Mouse (Mus musculus) olfactory bulb, adult 2 months (tissue): ENCODE results near the gene Rassf3. TPM values are rescaled to one million over a fixed set of nuclear protein-coding genes. Genes with fewer than 3 reads are reported as not detected.

Experiments
- H3K27ac ChIP-seq: fragments of 200-500 bp; 2 replicates; pipeline ENCODE4 v1.5.1; 2012; ENCODE audit warnings: low read depth, low read length; ENCODE audit not compliant: insufficient read depth
- H3K4me1 ChIP-seq: fragments of 200-500 bp; 2 replicates; pipeline ENCODE4 v1.6.1; 2012; ENCODE audit warnings: low read length; ENCODE audit not compliant: control insufficient read depth, insufficient read depth
- H3K4me3 ChIP-seq: fragments of 200-500 bp; 2 replicates; pipeline ENCODE4 v1.5.1; 2012; ENCODE audit warnings: mild to moderate bottlenecking, low read depth, low read length, moderate library complexity; ENCODE audit not compliant: insufficient read depth
- CTCF ChIP-seq: fragments of 200-500 bp; IDR thresholded peaks from 2 replicates; pipeline ENCODE4 v1.5.1; 2012; ENCODE audit warnings: low read depth, mild to moderate bottlenecking, low read length, moderate library complexity; ENCODE audit not compliant: insufficient read depth
- POLR2A ChIP-seq: fragments of 200-500 bp; IDR thresholded peaks from 2 replicates; pipeline ENCODE4 v1.6.1; 2012; ENCODE audit warnings: mild to moderate bottlenecking, low read depth, low read length, moderate library complexity; ENCODE audit not compliant: insufficient read depth
- WGBS: fragments of 180-500 bp; shearing (Covaris S2); methylation state at CpG from one replicate; pipeline ENCODE4 v1.1.7; 2018; 5-methylcytosine and 5-hydroxymethylcytosine counted together
- polyA plus RNA-seq: library from polyadenylated mRNA; stranded (reverse); fragments of >200 nt; gene quantifications from 2 replicates; pipeline ENCODE4 v1.2.4, GENCODE M21; 2012; ENCODE audit warnings: low replicate concordance; ENCODE audit not compliant: missing spikeins, insufficient read depth, insufficient read length

Gene Rassf3
- polyA plus RNA-seq, 1 experiment: not detected

DNA sequence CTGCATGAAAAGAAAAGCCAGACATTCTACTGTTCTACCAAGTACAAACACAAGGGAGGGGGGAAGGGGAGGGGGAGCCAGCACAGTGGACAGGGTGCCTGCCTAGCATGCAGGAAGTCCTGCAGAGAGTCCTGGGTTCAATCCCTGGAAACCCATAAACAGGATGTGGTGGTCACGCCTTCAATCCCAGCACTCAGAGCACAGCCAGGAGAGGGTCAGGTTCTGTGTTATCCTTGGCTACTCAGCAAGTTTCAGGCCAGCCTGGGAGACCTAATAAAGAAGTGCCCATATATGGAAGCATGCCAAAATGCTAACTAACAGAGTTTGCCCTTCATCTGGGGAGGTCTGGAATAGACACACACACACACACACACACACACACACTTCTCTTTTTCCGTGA is 47.1 kb downstream of the Rassf3 start:
- TF ChIP-seq CTCF: no peak
- TF ChIP-seq POLR2A: no peak
- peaks cover 21% of the 10 kb centered on the region for H3K4me1 ChIP-seq
- no peak overlapping the region for H3K27ac ChIP-seq
- WGBS: 42% methylated on average over 2 of the region's 2 CpGs
- no peak overlapping the region for H3K4me3 ChIP-seq

DNA sequence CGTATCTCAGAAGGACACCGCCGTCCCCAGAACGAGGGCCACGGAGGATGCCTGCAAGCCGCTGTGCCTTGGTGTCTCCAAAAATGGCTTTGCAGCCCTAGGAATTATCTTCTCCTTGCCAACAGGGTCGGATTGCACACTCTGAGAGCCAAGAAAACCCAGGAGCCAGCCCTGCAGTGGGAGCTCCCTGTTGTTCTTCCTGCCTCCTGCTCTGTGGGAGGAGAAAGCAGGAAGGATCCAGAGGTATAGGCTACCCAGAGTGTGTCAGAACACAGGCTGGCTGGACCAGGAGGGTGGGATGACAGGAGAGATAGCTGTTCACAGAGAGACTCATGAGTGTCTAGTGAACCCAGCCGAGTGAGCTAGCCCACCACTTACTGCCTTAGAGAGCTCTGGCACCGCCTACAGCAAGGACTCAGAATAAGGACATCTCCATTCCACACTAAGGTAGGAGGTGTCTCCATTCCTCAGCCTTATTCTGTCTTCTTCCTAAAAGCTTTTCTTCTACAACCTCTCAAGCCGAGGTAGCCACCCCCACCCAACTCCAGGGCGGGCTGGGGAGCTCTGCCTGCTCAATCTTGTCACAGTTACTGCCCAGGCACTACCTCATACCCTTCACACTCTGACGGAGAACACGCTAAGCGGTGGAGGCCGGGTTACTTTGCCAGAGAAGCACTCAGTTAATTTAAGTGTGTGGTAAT is 48.0 kb downstream of the Rassf3 start:
- TF ChIP-seq POLR2A (no peak), CTCF (no peak)
- Histone ChIP-seq H3K4me1 (peaks cover 24% of the 10 kb centered on the region), H3K27ac (no peak overlapping the region), H3K4me3 (no peak overlapping the region)
- 73% methylated on average over 15 of the region's 15 CpGs for WGBS

DNA sequence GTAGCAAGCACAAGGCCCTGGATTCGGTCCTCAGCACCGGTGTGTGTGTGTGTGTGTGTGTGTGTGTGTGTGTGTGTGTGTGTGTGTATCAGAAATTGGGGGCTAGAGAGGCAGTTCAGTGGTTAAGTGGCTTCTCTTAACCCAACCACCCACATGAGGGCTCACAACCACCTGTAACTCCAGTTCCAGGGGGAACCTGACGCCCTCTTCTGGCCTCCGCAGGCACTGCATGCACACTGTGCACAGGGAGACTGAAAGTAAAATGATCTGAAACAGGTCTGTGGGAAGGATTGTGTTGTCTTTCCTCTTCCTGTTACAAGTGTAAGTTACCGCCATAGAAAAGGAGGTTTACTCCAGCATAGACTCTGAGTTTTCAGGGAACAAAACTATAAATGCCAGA is 49.0 kb downstream of the Rassf3 start:
- TF ChIP-seq CTCF (no peak), POLR2A (no peak)
- WGBS: 84% methylated on average over 5 of the region's 5 CpGs
- H3K4me1 ChIP-seq: peaks cover 20% of the 10 kb centered on the region
- H3K4me3 ChIP-seq: no peak overlapping the region
- H3K27ac ChIP-seq: no peak overlapping the region

DNA sequence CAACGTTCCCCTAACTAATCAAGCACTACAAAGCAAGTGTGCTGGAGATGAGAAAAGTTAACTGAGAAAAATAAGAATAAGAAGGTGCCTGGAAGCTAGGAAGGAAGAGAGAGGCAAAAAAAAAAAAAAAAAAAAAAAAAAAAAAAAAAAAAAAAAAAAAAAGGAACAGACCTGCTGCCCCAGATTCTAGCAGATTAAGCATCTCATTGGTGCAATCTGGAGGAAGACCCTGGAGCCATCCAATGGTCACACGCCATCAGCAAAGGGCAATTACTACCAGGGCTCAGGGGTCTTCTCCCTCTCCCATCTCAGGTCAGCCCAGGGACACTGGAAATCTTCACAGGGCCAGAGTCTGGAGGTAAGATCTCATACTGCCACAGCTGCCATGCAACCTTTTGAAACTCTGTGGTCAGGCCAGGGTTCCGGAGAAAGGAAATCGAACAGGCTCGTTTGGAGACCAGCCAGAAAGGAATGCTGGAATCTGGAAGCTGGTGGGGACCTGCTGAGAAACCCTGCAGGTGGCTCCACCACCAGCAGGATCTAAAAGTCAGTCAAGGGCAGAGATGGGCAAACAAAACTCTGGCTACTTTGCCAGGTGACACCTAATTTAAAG is 49.6 kb downstream of the Rassf3 start:
- no peak for TF ChIP-seq CTCF
- no peak for TF ChIP-seq POLR2A
- no peak overlapping the region for H3K27ac ChIP-seq
- WGBS: 52% methylated on average over 5 of the region's 5 CpGs
- H3K4me1 ChIP-seq: peaks cover 20% of the 10 kb centered on the region
- H3K4me3 ChIP-seq: no peak overlapping the region

DNA sequence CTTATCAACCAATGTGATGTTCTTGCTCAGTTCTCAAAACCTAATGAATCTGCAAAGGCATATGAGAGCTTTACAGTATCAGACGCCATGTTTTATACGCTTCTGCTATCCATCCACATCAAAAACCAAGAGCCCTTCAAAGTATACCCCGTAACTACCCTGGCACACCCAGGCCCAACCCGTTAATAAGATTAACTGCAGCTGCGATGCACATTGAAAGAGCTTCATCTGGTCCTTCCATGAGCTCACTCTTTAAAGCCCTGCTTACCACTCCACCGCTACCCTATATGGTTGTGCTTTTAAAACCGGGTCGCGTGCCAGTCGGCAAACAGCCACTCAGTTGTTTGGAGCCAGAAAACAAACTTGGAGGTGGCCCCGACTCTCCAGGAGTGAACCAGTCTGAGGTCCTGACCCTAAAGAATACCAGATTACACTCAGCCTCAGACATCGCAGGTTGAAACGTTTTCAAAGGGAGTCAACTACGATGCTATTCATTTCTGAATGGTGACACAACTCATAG is 50.6 kb downstream of the Rassf3 start:
- H3K4me1 ChIP-seq: peaks cover 23% of the 10 kb centered on the region
- no peak overlapping the region for H3K4me3 ChIP-seq
- no peak for TF ChIP-seq POLR2A
- no peak for TF ChIP-seq CTCF
- H3K27ac ChIP-seq: no peak overlapping the region
- WGBS: 88% methylated on average over 14 of the region's 14 CpGs

DNA sequence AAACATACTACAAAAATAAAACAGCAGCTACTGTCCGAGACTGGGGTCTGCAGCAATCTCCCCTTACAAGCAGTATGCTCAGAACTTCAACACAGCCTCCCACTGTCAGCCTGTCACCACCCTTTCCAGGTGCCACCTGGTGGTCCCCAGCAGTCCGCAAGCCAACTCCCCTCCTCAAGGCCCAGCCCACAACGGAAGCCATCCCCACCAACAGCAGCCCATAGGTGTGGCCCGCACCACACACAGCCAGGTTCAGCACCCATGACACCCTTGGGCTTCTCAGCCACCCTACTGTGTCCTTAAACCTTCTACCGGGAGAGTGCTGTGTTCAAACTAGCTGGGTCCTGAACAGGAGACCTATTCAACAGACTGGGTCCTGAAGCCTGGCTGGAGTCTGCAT is 51.1 kb downstream of the Rassf3 start:
- TF ChIP-seq POLR2A: no peak
- no peak for TF ChIP-seq CTCF
- no peak overlapping the region for H3K27ac ChIP-seq
- H3K4me3 ChIP-seq: no peak overlapping the region
- WGBS: 93% methylated on average over 5 of the region's 5 CpGs
- H3K4me1 ChIP-seq: peaks cover 21% of the 10 kb centered on the region

- WGBS: 66% methylated on average over 3 of the region's 3 CpGs
- Histone ChIP-seq H3K4me3 (no peak overlapping the region), H3K27ac (no peak overlapping the region), H3K4me1 (peaks cover 23% of the 10 kb centered on the region)
- TF ChIP-seq CTCF (no peak), POLR2A (no peak)
Observed at GRCm38 (mm10) chr10:121424455-121424854, 51.7 kb downstream of the Rassf3 start.

DNA sequence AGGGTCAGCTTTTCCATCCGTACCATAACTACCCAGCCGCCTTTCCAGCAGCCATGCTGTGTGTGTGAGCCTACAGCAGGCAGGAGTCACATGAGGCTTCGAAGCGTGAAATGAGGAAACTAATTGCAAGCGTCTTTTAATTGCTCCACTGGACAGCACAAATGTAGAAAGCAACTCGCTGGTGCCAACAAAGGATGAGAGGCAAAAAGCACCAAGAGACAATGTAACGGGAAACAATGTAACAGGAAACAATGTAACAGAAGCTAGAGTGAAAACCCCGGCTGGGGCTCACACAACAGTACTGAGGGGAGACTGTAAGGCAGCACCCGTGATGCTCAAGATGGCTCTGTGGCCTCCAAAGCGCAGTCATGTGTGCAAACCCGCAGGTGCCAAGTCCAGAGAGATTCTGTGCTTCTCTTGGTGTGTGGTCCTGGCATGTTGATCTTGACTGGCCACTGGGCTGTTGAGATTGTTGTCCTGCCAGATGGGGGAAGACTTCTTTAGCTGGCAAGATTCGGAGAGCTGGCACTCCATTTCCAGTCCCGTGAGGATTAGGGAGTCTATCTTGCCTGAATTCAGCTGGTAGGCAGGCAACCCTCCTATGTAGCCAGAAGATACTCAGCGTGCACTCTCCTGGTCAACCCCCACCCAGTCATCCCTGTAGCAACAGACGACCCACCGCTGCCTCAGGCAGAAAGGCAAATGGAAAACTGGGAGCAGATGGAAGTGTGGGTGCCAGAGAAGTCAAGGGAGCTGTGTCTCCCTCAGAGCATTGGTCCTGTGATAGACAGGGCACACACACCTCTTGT is 52.4 kb downstream of the Rassf3 start:
- Histone ChIP-seq H3K4me3 (no peak overlapping the region), H3K4me1 (peaks cover 21% of the 10 kb centered on the region), H3K27ac (no peak overlapping the region)
- no peak for TF ChIP-seq CTCF
- no peak for TF ChIP-seq POLR2A
- WGBS: 62% methylated on average over 16 of the region's 16 CpGs

DNA sequence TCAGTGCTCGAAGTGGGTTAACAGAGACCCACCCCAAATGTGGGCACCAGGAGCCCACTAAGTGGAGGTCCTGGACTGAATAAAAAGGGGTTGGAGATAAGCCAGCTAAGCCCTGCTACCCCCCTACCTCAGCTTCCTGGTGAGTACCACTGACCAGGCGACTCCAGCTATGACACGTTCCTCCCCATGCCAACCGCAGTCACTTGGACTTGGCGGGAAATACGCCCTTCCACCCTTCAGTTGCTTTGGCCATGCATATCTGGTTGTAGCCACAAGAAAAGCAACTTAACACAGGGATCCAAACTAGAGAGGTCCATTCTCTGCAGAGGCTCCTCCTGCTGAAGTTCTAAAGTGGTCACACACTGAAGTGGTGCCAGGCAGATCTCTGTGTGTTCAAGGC is 53.9 kb downstream of the Rassf3 start:
- 89% methylated on average over 6 of the region's 6 CpGs for WGBS
- Histone ChIP-seq H3K4me3 (no peak overlapping the region), H3K27ac (no peak overlapping the region), H3K4me1 (peaks cover 17% of the 10 kb centered on the region)
- no peak for TF ChIP-seq CTCF
